Mouse (Mus musculus) CH12.LX (cell line): ENCODE data around the gene Acsbg1.

Source experiments
- JUND ChIP-seq: conservative IDR thresholded peaks from 2 replicates; pipeline ENCODE4 v1.6.1; 2011; ENCODE audit warnings: low read depth, low read length, improper control_type of control experiment
- MAZ ChIP-seq: IDR thresholded peaks from 2 replicates; pipeline ENCODE4 v1.6.1; 2012; ENCODE audit warnings: low read depth, mild to moderate bottlenecking, inconsistent platforms, low read length, improper control_type of control experiment, moderate library complexity
- POLR2A ChIP-seq: IDR thresholded peaks from 2 replicates; pipeline ENCODE4 v1.6.1; 2011; ENCODE audit warnings: low read depth, mild to moderate bottlenecking, improper control_type of control experiment, low read length
- SIN3A ChIP-seq: IDR thresholded peaks from 2 replicates; pipeline ENCODE4 v1.6.1; 2012; ENCODE audit warnings: low read length, improper control_type of control experiment, inconsistent platforms

DNA sequence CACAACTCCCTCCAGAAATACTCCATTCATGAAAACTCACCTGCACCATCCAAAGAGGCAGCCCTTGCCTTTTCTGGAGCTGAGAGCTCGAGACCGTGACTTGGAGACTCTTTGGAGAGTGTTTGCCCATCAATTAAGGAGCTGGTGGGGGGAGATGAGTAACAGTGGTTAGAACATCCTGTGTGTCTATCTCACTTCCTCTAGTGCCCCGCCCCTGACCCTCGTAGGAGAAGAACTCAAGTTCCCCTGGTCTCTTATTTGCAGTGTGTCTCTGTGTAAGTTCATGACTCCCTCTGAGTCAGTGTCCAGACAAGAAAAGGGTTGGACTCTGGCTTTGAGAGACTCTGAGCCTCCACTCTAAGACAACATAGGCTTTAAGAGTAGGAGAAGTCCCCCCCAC lies 19.1 kb downstream of the Acsbg1 start:
- TF ChIP-seq POLR2A (peak; percentile 67), MAZ (peak; percentile 86), SIN3A (peak; percentile 21; the same call in 1 of the 2 replicates), JUND (no peak)
